Mouse (Mus musculus): Measurements from ENCODE around the gene Ppp1r14d.

Gene Ppp1r14d

DNA sequence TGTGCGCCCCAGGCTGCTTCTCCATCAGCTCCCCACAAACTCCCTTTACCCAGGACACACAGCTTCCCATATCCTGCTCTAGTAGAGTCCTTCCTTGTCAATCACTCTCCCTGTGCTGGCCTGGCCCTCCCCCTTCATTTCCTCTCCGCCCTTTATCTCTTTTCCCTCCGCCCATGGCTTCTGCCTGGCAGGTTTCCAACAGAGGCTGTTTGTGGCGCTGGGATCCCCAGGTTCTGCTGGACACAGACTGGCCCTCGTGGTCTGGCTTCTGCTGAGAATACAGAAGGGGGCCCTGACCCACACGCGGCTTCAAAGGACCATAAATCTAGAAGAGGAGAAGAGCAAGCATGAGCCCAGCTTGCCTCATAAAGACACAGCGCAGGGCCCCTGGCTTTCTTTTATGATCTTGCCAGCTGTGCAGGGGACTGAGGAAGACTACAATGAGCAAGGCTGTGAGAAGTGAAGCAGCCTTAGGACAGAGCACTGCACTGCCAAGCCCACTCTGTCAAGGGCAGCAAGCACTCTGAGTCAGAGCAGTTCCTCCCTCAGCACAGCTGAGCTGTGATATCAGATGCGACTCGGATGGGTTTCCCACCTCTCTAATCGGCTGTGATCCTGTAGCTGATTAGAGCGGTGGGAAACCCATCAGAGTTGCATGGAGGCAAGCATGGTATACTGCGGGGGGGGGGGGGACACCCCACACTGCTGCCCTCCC is 56.7 kb downstream of the Ppp1r14d start:
- DNase-seq (ENCODE audit: low spot score), result no peak

DNA sequence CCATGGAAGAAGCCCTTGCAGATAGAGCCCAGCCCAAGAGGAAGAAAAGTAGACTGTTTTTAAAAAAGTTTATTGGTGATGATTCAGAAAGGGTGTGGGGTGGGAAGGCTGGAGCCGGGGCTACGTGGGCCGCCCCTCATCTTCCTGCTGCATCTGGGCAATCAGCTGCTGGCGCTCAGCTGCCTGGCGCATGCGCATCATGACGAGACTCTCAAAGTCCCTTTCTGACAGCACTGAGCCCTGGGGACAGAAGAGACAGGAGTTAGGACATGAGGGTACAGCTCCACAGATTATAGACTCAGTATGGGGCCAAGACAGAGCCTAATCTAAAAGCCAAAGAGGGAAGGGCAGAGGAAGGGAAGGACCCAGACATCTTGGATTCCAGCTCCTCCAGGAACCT is 57.3 kb downstream of the Ppp1r14d start:
- no peak for DNase-seq (ENCODE audit: low spot score)

DNA sequence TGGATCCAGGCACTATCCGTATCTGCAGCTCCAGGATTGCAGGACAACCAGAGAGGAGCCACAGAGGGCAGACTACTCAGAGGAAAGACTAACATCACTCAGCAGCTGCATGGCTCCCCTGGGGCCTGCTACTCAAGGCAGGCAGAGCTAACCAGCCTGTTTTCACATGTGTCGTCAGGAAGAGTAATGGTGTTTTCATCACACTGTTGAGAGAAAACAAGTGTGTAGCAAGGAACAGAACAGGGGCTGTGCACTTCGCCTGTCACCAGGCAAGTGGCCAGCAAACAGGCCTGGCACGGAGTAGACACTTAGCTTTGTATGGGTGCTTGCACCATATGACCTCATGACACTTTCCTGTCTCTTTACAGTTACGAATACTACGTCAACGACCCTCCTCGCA is 58.1 kb downstream of the Ppp1r14d start:
- DNase-seq (ENCODE audit: low spot score), result no peak

DNA sequence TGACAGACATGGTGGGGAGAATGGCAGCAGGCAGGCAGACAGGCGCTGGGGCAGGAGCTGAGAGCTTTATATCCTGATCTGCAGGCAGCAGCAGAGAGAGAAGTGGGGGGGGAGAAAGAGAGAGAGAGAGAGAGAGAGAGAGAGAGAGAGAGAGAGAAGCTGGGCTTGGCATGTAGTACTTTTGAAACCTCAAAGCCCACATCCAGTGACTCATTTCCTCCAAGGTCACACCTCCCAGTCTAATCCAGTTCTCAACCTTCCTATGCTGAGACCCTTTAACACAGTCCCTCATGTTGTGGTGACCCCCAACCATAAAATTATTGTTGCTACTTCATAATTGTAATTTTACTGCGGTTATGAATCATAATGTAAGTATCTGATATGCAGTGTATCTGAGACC is 59.4 kb downstream of the Ppp1r14d start:
- DNase-seq (ENCODE audit: low spot score), result no peak

Data from urinary bladder, postnatal 25 days (tissue).